Mouse (Mus musculus): ENCODE results near the gene Ap2b1. TPM values are rescaled to one million over a fixed set of nuclear protein-coding genes. Genes with fewer than 3 reads are reported as not detected.
A peak's percentile ranks its signal among the peaks of the same experiment; 100 is the strongest.

Gene Ap2b1
- total and polyA plus RNA-seq, 2 experiments, result 16.3 to 25.4 TPM

GRCm38 (mm10) chr11:83440081-83441064 is 141.5 kb downstream of the Ap2b1 start:
- Histone ChIP-seq H3K27me3 (ENCODE audit: control insufficient read depth, insufficient read depth, low read length) (peaks cover 6% of the 10 kb centered on the region; the same call in 1 of the 2 replicates), H3K79me2 (ENCODE audit: control insufficient read depth, insufficient read depth, low read length) (no peaks in the 10 kb centered on the region), H3K36me3 (ENCODE audit: control insufficient read depth, insufficient read depth, low read length) (no peaks in the 10 kb centered on the region), H3K4me1 (ENCODE audit: control insufficient read depth, insufficient read depth, low read length) (0 out of 2 replicates have a peak, but pooled peaks cover 2% of the 10 kb centered on the region), H3K4me3 (ENCODE audit: insufficient read depth, low read depth, low read length) (peak overlapping the region; percentile 65), H3K27ac (replicated peaks; ENCODE audit: insufficient read depth, low read depth, low read length) (no peak overlapping the region), H3K9ac (ENCODE audit: low read depth, low read length) (peak overlapping the region; percentile 64)
- TF ChIP-seq POLR2A (IDR thresholded peaks at IDR 0.05; ENCODE audit: extremely low read depth, insufficient read depth, low read length) (no peak), CTCF (IDR thresholded peaks at IDR 0.05; ENCODE audit: low read depth, low read length) (peak; percentile 95)
- peak; percentile 71 for DNase-seq (ENCODE audit: extremely low read depth, low read depth, low spot score)
- WGBS, result under 1% methylated on average over 67 of the region's 75 CpGs

GRCm38 (mm10) chr11:83441235-83441634 is 142.4 kb downstream of the Ap2b1 start:
- Histone ChIP-seq H3K27ac (replicated peaks; ENCODE audit: insufficient read depth, low read depth, low read length) (no peak overlapping the region), H3K4me3 (ENCODE audit: insufficient read depth, low read depth, low read length) (no peak overlapping the region), H3K79me2 (ENCODE audit: control insufficient read depth, insufficient read depth, low read length) (no peaks in the 10 kb centered on the region), H3K27me3 (ENCODE audit: control insufficient read depth, insufficient read depth, low read length) (peaks cover 6% of the 10 kb centered on the region; the same call in 1 of the 2 replicates), H3K9ac (ENCODE audit: low read depth, low read length) (no peak overlapping the region), H3K4me1 (ENCODE audit: control insufficient read depth, insufficient read depth, low read length) (0 out of 2 replicates have a peak, but pooled peaks cover 2% of the 10 kb centered on the region), H3K36me3 (ENCODE audit: control insufficient read depth, insufficient read depth, low read length) (no peaks in the 10 kb centered on the region)
- DNase-seq (ENCODE audit: extremely low read depth, low read depth, low spot score), result no peak
- TF ChIP-seq CTCF (IDR thresholded peaks at IDR 0.05; ENCODE audit: low read depth, low read length), result no peak
- TF ChIP-seq POLR2A (IDR thresholded peaks at IDR 0.05; ENCODE audit: extremely low read depth, insufficient read depth, low read length), result no peak
- 51% methylated on average over 7 of the region's 7 CpGs for WGBS

GRCm38 (mm10) chr11:83442596-83443267 is 143.9 kb downstream of the Ap2b1 start:
- H3K9ac ChIP-seq (ENCODE audit: low read depth, low read length), result no peak overlapping the region
- H3K4me3 ChIP-seq (ENCODE audit: insufficient read depth, low read depth, low read length), result no peak overlapping the region
- peak; percentile 52; the same call in 1 of the 2 replicates for TF ChIP-seq CTCF (IDR thresholded peaks at IDR 0.05; ENCODE audit: low read depth, low read length)
- TF ChIP-seq POLR2A (IDR thresholded peaks at IDR 0.05; ENCODE audit: extremely low read depth, insufficient read depth, low read length), result no peak

GRCm38 (mm10) chr11:83443824-83444223 is 145.0 kb downstream of the Ap2b1 start:
- no peaks in the 10 kb centered on the region for H3K79me2 ChIP-seq (ENCODE audit: control insufficient read depth, insufficient read depth, low read length)
- H3K9ac ChIP-seq (ENCODE audit: low read depth, low read length), result no peak overlapping the region
- TF ChIP-seq CTCF (IDR thresholded peaks at IDR 0.05; ENCODE audit: low read depth, low read length), result no peak
- no peak for TF ChIP-seq POLR2A (IDR thresholded peaks at IDR 0.05; ENCODE audit: extremely low read depth, insufficient read depth, low read length)
- DNase-seq (ENCODE audit: extremely low read depth, low read depth, low spot score), result no peak
- 9% methylated on average over 7 of the region's 7 CpGs for WGBS
- H3K4me3 ChIP-seq (ENCODE audit: insufficient read depth, low read depth, low read length), result no peak overlapping the region
- no peaks in the 10 kb centered on the region for H3K36me3 ChIP-seq (ENCODE audit: control insufficient read depth, insufficient read depth, low read length)
- H3K4me1 ChIP-seq (ENCODE audit: control insufficient read depth, insufficient read depth, low read length), result peaks cover 3% of the 10 kb centered on the region; the same call in 1 of the 2 replicates
- H3K27ac ChIP-seq (replicated peaks; ENCODE audit: insufficient read depth, low read depth, low read length), result no peak overlapping the region
- peaks cover 6% of the 10 kb centered on the region; the same call in 1 of the 2 replicates for H3K27me3 ChIP-seq (ENCODE audit: control insufficient read depth, insufficient read depth, low read length)

More at GRCm38 (mm10) chr11:83442596-83443267, 143.9 kb downstream of the Ap2b1 start:
- peak; percentile 29 for DNase-seq (ENCODE audit: extremely low read depth, low read depth, low spot score)
- no peaks in the 10 kb centered on the region for H3K79me2 ChIP-seq (ENCODE audit: control insufficient read depth, insufficient read depth, low read length)
- 12% methylated on average over 29 of the region's 29 CpGs for WGBS
- H3K27ac ChIP-seq (replicated peaks; ENCODE audit: insufficient read depth, low read depth, low read length), result no peak overlapping the region
- no peaks in the 10 kb centered on the region for H3K36me3 ChIP-seq (ENCODE audit: control insufficient read depth, insufficient read depth, low read length)
- 0 out of 2 replicates have a peak, but pooled peaks cover 2% of the 10 kb centered on the region for H3K4me1 ChIP-seq (ENCODE audit: control insufficient read depth, insufficient read depth, low read length)
- H3K27me3 ChIP-seq (ENCODE audit: control insufficient read depth, insufficient read depth, low read length), result peaks cover 6% of the 10 kb centered on the region; the same call in 1 of the 2 replicates

- WGBS, result 29% methylated on average over 19 of the region's 19 CpGs
- H3K27me3 ChIP-seq (ENCODE audit: control insufficient read depth, insufficient read depth, low read length), result peaks cover 6% of the 10 kb centered on the region; the same call in 1 of the 2 replicates
- DNase-seq (ENCODE audit: extremely low read depth, low read depth, low spot score), result no peak
- peaks cover 5% of the 10 kb centered on the region; the same call in 1 of the 2 replicates for H3K4me1 ChIP-seq (ENCODE audit: control insufficient read depth, insufficient read depth, low read length)
- no peak overlapping the region for H3K9ac ChIP-seq (ENCODE audit: low read depth, low read length)
- no peaks in the 10 kb centered on the region for H3K79me2 ChIP-seq (ENCODE audit: control insufficient read depth, insufficient read depth, low read length)
- H3K4me3 ChIP-seq (ENCODE audit: insufficient read depth, low read depth, low read length), result no peak overlapping the region
- H3K27ac ChIP-seq (replicated peaks; ENCODE audit: insufficient read depth, low read depth, low read length), result no peak overlapping the region
- TF ChIP-seq POLR2A (IDR thresholded peaks at IDR 0.05; ENCODE audit: extremely low read depth, insufficient read depth, low read length) (no peak), CTCF (IDR thresholded peaks at IDR 0.05; ENCODE audit: low read depth, low read length) (no peak)
- no peaks in the 10 kb centered on the region for H3K36me3 ChIP-seq (ENCODE audit: control insufficient read depth, insufficient read depth, low read length)
Measured at GRCm38 (mm10) chr11:83445001-83445400, 146.2 kb downstream of the Ap2b1 start.

Data from liver, adult 2 months (tissue).